Mouse (Mus musculus) limb, embryonic 14.5 days (tissue): Measurements from ENCODE around the gene Clspn. TPM values are rescaled to one million over a fixed set of nuclear protein-coding genes. Genes with fewer than 3 reads are reported as not detected.
A peak's percentile ranks its signal among the peaks of the same experiment; 100 is the strongest.

Source experiments
- ATAC-seq: fragments of 200-750 bp; cut with Nextera tagmentation; 2 replicates; pipeline ENCODE4 v1.8.0; 2017; ENCODE audit warnings: low read depth, moderate number of reproducible peaks, moderate TSS enrichment; ENCODE audit not compliant: low FRiP score
- DNase-seq: peaks from one replicate; pipeline ENCODE4 v3.0.0-alpha.2; 2015; ENCODE audit warnings: low spot score
- H3K27ac ChIP-seq: fragments of 300-500 bp; sonication (generic); replicated peaks from 2 replicates; pipeline ENCODE4 v1.5.1; 2014; ENCODE audit warnings: low read depth, mild to moderate bottlenecking, low read length, moderate library complexity, mixed read lengths
- H3K27me3 ChIP-seq: fragments of 300-500 bp; sonication (generic); 2 replicates; pipeline ENCODE4 v1.6.1; 2014; ENCODE audit warnings: low read length, mixed read lengths; ENCODE audit not compliant: control insufficient read depth, insufficient read depth
- H3K36me3 ChIP-seq: fragments of 300-500 bp; sonication (generic); 2 replicates; pipeline ENCODE4 v1.6.1; 2014; ENCODE audit warnings: mild to moderate bottlenecking, low read length, moderate library complexity, mixed read lengths; ENCODE audit not compliant: control insufficient read depth, insufficient read depth
- H3K4me1 ChIP-seq: fragments of 300-500 bp; sonication (generic); 2 replicates; pipeline ENCODE4 v1.6.1; 2014; ENCODE audit warnings: antibody characterized with exemption, low read length, mixed read lengths; ENCODE audit not compliant: control insufficient read depth, insufficient read depth
- H3K4me2 ChIP-seq: fragments of 300-500 bp; sonication (generic); replicated peaks from 2 replicates; pipeline ENCODE4 v1.6.1; 2014; ENCODE audit warnings: low read depth, mild to moderate bottlenecking, low read length, moderate library complexity; ENCODE audit not compliant: severe bottlenecking
- H3K4me3 ChIP-seq: fragments of 300-500 bp; sonication (generic); replicated peaks from 2 replicates; pipeline ENCODE4 v1.5.1; 2014; ENCODE audit warnings: low read length
- H3K9ac ChIP-seq: fragments of 300-500 bp; sonication (generic); 2 replicates; pipeline ENCODE4 v1.6.1; 2014; ENCODE audit warnings: mild to moderate bottlenecking, low read depth, low read length, moderate library complexity; ENCODE audit not compliant: severe bottlenecking
- H3K9me3 ChIP-seq: fragments of 300-500 bp; sonication (generic); 2 replicates; pipeline ENCODE4 v1.6.1; 2016; ENCODE audit warnings: low read length; ENCODE audit not compliant: control insufficient read depth
- POLR2A ChIP-seq: fragments of 200-500 bp; IDR thresholded peaks from 2 replicates; pipeline ENCODE4 v1.8.0; 2012; ENCODE audit warnings: inconsistent platforms, mild to moderate bottlenecking, moderate library complexity, borderline replicate concordance; ENCODE audit not compliant: insufficient read depth, insufficient read length; ENCODE audit errors: extremely low read depth
- WGBS: fragments of 180-500 bp; shearing (Covaris S2); extraction: QIAGEN DNeasy Blood & Tissue Kit; methylation state at CpG from one replicate; pipeline ENCODE4 v1.1.7; 2014; 5-methylcytosine and 5-hydroxymethylcytosine counted together
- polyA plus RNA-seq, 2 experiments: library from polyadenylated mRNA; depleted of rRNA in 1 of 2; stranded (reverse) in 1 of 2; unstranded in 1 of 2; fragments of >200 nt; fragmentation: Nextera tagmentation in 1 of 2; extraction: Ambion mirVana in 1 of 2; gene quantifications; 2 replicates each; pipeline versions ENCODE4 v1.2.1 to v1.2.3; 2012 to 2014

Gene Clspn
- polyA plus RNA-seq, 2 experiments, result 22.6 to 39.2 TPM

DNA sequence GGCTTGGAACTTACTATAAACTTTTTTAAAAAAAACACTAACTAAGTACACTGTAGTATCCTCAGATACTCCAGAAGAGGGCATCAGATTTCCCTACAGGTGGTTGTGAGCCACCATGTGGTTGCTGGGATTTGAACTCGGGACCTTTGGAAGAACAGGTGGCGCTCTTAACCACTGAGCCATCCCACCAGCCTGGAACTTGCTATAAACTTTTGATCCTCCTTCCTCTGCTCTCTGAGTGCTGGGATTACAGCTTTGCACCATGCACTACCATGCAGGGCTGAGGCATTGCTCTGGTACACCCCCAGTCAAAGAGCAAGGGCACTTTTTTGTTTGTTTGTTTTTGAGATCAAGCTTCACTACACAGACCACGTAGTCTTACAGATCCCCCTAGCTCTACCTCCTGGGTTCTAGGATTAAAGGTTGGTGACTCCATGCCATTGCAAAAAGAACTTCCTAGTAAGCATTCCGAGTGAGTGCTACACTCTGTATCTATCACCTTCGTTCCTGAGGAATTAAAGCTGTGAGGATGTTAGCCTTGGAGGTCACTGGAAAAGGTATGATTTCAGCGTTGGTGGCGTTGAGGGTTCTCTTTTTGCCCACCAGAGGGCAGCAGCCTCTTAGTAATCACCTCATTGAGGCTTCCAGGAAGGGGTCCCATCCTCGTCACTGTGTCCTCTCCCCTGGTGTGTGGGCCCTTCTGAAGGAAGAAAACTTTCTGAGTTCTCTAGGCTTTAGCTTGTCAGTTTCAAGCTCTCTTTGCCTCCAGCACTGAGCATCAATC is 43.4 kb downstream of the Clspn start:
- H3K27ac ChIP-seq, result no peak overlapping the region
- peaks cover 8% of the 10 kb centered on the region; the same call in 1 of the 2 replicates for H3K4me1 ChIP-seq
- H3K9me3 ChIP-seq, result no peaks in the 10 kb centered on the region
- H3K4me2 ChIP-seq, result no peak overlapping the region
- H3K9ac ChIP-seq, result no peak overlapping the region
- DNase-seq (peak; percentile 70), ATAC-seq (peak; percentile 66)
- no peaks in the 10 kb centered on the region for H3K36me3 ChIP-seq
- 35% methylated on average over 8 of the region's 8 CpGs for WGBS
- H3K4me3 ChIP-seq, result no peak overlapping the region
- no peaks in the 10 kb centered on the region for H3K27me3 ChIP-seq
- TF ChIP-seq POLR2A, result no peak

DNA sequence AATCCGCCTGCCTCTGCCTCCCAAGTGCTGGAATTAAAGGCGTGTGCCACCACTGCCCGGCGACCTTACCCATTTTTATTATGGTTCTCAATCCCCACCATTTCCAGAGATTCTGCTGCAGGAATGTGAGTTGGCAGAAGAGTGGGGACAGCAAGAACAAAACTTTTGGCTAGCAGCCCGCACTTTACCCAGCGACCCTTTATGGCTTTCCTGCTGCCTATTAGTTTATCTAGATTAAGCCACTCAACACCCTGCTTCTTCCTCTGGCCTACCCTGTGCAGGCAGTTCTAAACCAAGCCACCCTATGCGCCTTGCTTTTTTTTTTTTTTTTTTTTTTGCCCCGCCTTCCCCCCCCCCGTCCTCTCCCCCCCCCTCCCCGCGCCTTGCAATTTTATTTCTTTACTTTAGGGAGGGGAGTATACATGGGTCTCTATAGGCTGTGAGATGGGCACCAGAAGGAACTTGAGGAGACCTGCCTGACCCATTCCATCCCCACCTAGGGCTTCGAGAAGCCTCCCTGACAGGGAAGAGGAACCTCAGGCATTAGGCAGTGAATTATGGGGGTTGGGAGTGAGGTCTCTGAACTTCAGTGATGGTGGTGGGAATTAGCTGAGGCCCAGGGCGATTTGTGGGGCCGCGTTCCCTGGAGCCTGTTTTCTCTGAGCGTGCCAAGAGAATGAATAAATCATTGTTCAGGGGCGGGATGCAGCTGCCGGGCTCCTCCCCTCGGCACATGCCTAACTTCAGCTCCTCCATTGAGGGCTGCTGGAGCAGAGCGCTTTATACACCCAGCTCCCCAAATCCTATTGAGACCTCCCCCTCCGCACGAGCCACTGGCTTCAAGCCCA is 45.1 kb downstream of the Clspn start:
- Histone ChIP-seq H3K4me1 (peaks cover 8% of the 10 kb centered on the region; the same call in 1 of the 2 replicates), H3K4me3 (peak overlapping the region; percentile 17; the same call in 1 of the 2 replicates), H3K9me3 (no peaks in the 10 kb centered on the region), H3K27ac (no peak overlapping the region), H3K36me3 (no peaks in the 10 kb centered on the region), H3K4me2 (peak overlapping the region; percentile 50), H3K9ac (no peak overlapping the region; the same call in 1 of the 2 replicates), H3K27me3 (no peaks in the 10 kb centered on the region)
- ATAC-seq, result peak; percentile 77
- TF ChIP-seq POLR2A, result no peak
- 23% methylated on average over 21 of the region's 22 CpGs for WGBS
- DNase-seq, result peak; percentile 61

DNA sequence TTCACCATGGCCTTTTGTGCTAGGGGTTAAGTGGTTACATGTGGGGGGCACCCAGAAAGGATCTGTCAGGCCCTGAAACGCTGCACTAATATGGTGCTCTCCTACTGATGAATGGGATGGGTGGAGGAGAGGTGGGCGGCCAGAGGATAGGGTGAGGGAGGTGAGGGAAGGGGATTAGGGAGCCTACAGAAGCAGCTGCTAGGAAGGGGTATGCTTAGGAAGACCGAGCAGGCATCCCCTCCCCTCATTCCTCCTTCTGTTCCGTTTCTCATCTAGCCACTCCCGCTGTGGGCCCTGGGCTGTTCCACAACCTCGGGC is 45.7 kb downstream of the Clspn start:
- no peak overlapping the region for H3K27ac ChIP-seq
- H3K4me3 ChIP-seq, result peak overlapping the region; percentile 17; the same call in 1 of the 2 replicates
- WGBS, result 10% methylated on average over 6 of the region's 6 CpGs

DNA sequence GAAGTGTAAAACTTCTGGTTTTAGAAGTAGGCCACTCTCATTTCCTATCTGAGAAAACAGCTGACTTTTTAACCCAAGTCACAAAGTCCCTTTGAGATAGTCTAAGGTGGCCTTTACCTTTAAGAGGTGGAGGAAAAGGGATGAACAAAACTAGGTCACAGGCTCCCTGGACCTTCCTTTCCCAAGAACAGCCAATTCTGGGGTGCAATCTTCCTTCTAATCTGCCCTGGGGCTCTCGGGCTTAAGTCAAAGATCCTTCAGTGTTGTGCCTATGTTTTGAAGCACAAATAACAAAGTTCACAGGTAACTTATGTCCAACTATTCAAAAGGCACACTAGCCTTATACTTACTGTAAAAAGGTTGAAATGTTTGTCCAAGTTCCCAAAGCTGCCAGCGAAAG is 47.4 kb downstream of the Clspn start:
- Histone ChIP-seq H3K9ac (no peak overlapping the region), H3K27ac (no peak overlapping the region), H3K4me1 (peaks cover 8% of the 10 kb centered on the region; the same call in 1 of the 2 replicates), H3K36me3 (no peaks in the 10 kb centered on the region), H3K9me3 (no peaks in the 10 kb centered on the region), H3K4me2 (no peak overlapping the region), H3K4me3 (no peak overlapping the region), H3K27me3 (no peaks in the 10 kb centered on the region)
- WGBS, result 85% methylated on average over 2 of the region's 2 CpGs
- no peak for DNase-seq
- no peak for TF ChIP-seq POLR2A
- no peak for ATAC-seq

More for the DNA sequence above, 45.7 kb downstream of the Clspn start:
- Histone ChIP-seq H3K27me3 (no peaks in the 10 kb centered on the region), H3K36me3 (no peaks in the 10 kb centered on the region), H3K4me2 (peak overlapping the region; percentile 50), H3K9me3 (no peaks in the 10 kb centered on the region), H3K9ac (no peak overlapping the region; the same call in 1 of the 2 replicates), H3K4me1 (peaks cover 8% of the 10 kb centered on the region; the same call in 1 of the 2 replicates)
- DNase-seq (peak; percentile 6), ATAC-seq (peak; percentile 11; the same call in 1 of the 2 replicates)
- no peak for TF ChIP-seq POLR2A

DNA sequence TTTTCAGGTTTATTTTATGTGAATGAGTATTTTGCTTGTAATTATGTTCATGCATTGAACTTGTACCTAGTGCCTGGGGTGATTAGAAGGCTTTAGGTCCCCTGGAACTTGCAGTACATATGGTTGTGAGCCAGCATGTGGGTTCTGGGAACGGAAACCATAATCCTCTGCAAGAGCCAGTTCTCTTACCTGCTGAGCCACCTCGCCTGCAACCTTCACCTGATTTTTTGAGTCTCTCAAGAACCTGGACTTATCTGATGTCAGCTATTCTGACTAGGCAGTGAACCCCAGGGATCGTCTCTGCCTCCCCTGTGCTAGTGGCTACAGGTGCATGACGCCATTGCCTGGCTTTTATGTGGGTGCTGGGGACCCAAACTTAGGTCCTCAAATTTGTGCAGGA is 49.0 kb downstream of the Clspn start:
- no peaks in the 10 kb centered on the region for H3K27me3 ChIP-seq
- DNase-seq (no peak), ATAC-seq (no peak)
- H3K4me3 ChIP-seq, result no peak overlapping the region
- H3K27ac ChIP-seq, result no peak overlapping the region
- peaks cover 8% of the 10 kb centered on the region; the same call in 1 of the 2 replicates for H3K4me1 ChIP-seq
- H3K4me2 ChIP-seq, result no peak overlapping the region
- no peak for TF ChIP-seq POLR2A
- no peaks in the 10 kb centered on the region for H3K36me3 ChIP-seq
- no peaks in the 10 kb centered on the region for H3K9me3 ChIP-seq
- 79% methylated on average over 4 of the region's 4 CpGs for WGBS
- no peak overlapping the region for H3K9ac ChIP-seq
